Mouse (Mus musculus) lung, postnatal 36 days (tissue): Measurements from ENCODE around the gene Nxph3.

Experiments used
- DNase-seq: peaks from one replicate; pipeline ENCODE4 v3.0.0; 2022; ENCODE audit warnings: mixed read lengths

Nxph3 gene

GRCm38 (mm10) chr11:95514298-95514861, at the start of gene Nxph3:
Nxph3 (minus strand) TSS chr11:95514570.
- DNase-seq = peak; percentile 76

- DNase-seq = no peak
Observed at GRCm38 (mm10) chr11:95563849-95564248, 49.5 kb upstream of the Nxph3 start.

GRCm38 (mm10) chr11:95560773-95561172, 46.4 kb upstream of the Nxph3 start:
- no peak for DNase-seq

- no peak for DNase-seq
Observed at GRCm38 (mm10) chr11:95559761-95560160, 45.4 kb upstream of the Nxph3 start.

GRCm38 (mm10) chr11:95557719-95558118, 43.3 kb upstream of the Nxph3 start:
- no peak for DNase-seq

GRCm38 (mm10) chr11:95557032-95557431, 42.7 kb upstream of the Nxph3 start:
- DNase-seq = no peak

GRCm38 (mm10) chr11:95555279-95555678, 40.9 kb upstream of the Nxph3 start:
- DNase-seq = no peak

- no peak for DNase-seq
Observed at GRCm38 (mm10) chr11:95550301-95551021, 36.1 kb upstream of the Nxph3 start.

GRCm38 (mm10) chr11:95546021-95546782, 31.8 kb upstream of the Nxph3 start:
- peak; percentile 56 for DNase-seq

GRCm38 (mm10) chr11:95544546-95545327, 30.4 kb upstream of the Nxph3 start:
- DNase-seq = peak; percentile 39

GRCm38 (mm10) chr11:95540637-95541385, 26.4 kb upstream of the Nxph3 start:
- DNase-seq = no peak

- no peak for DNase-seq
Observed at GRCm38 (mm10) chr11:95538378-95539104, 24.2 kb upstream of the Nxph3 start.

GRCm38 (mm10) chr11:95533484-95534160, 19.3 kb upstream of the Nxph3 start:
- DNase-seq = peak; percentile 88

- DNase-seq = no peak
Observed at GRCm38 (mm10) chr11:95532353-95533072, 18.1 kb upstream of the Nxph3 start.

- no peak for DNase-seq
Observed at GRCm38 (mm10) chr11:95528231-95528630, 13.9 kb upstream of the Nxph3 start.

- DNase-seq = no peak
Observed at GRCm38 (mm10) chr11:95527307-95527706, 12.9 kb upstream of the Nxph3 start.

GRCm38 (mm10) chr11:95521563-95521962, 7.2 kb upstream of the Nxph3 start:
- DNase-seq = peak; percentile 85

GRCm38 (mm10) chr11:95520456-95521072, 6.2 kb upstream of the Nxph3 start:
- DNase-seq = peak; percentile 91

- DNase-seq = no peak
Observed at GRCm38 (mm10) chr11:95519996-95520395, 5.6 kb upstream of the Nxph3 start.

- DNase-seq = no peak
Observed at GRCm38 (mm10) chr11:95519299-95519698, 4.9 kb upstream of the Nxph3 start.
